ENCODE assay signal across 11 mouse cellular contexts in the genomic region with DNA sequence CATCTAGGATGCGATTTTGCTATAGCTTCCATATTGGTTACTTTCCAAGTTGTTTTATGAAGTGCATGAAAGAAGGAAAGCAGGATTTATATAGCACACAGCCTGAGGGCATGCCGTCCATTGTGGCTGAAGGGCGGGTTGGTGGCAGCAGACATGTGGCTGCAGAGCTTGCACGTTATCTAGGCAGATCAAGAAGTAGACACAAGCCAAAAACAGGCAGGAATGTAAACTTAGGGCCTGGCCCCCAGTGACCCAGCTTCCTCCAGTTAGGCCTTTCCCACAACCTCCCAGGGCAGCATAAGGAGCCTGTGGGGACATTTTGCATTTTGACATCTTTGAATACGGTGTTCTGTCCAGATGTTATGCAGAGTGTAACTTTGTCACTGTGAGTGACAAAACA. TPM values are rescaled to one million over a fixed set of nuclear protein-coding genes. Genes with fewer than 3 reads are reported as not detected.
DNase-seq lines count a peak whose midpoint lies in the region; ATAC-seq and TF ChIP-seq lines count a peak whose summit lies in the region.
"Had no signal": no experiment of that assay in that cellular context is flagged by ENCODE, and none has a peak within 500 bp of the region (broad histone marks: within the 10 kb centered on the region; RNA-seq: fewer than 3 reads in every experiment).

No protein-coding gene starts in this region.

- intact Hi-C loops in left cerebral cortex, adult 2 months (cut with DNase I): no loop called here
- intact Hi-C loops in left cerebral cortex, postnatal 14 days (cut with DNase I): no loop called here

- H3K9ac ChIP-seq in embryonic facial prominence, embryonic 12.5 days: no peak overlapping the region
- H3K9ac ChIP-seq in forebrain, embryonic 11.5 days (ENCODE audit: low read length): no peak overlapping the region
- no peak overlapping the region for H3K9ac ChIP-seq in intestine, postnatal 0 days (ENCODE audit: low read depth, low read length)
- H3K9ac ChIP-seq: heart, embryonic 15.5 days; stomach, embryonic 15.5 days had no signal

- no peak for TF ChIP-seq CTCF in left cerebral cortex, adult 2 months (IDR thresholded peaks at IDR 0.05)
- TF ChIP-seq CTCF in intestine, postnatal 0 days (IDR thresholded peaks at IDR 0.05; ENCODE audit: low read depth): no peak

- H3K27ac ChIP-seq in left cerebral cortex, adult 2 months: peak overlapping the region; percentile 0
- H3K27ac ChIP-seq in embryonic facial prominence, embryonic 12.5 days: 0 out of 2 replicates have a peak overlapping the region, but pooled peaks have one; percentile 3
- H3K27ac ChIP-seq in forebrain, embryonic 11.5 days (ENCODE audit: low read depth, low read length): no peak overlapping the region
- no peak overlapping the region for H3K27ac ChIP-seq in intestine, postnatal 0 days (ENCODE audit: low read depth, low read length)
- H3K27ac ChIP-seq: heart, embryonic 15.5 days; stomach, embryonic 15.5 days had no signal

- 0 out of 2 replicates have a peak, but pooled peaks cover under 1% of the 10 kb centered on the region for H3K36me3 ChIP-seq in embryonic facial prominence, embryonic 12.5 days
- H3K36me3 ChIP-seq in forebrain, embryonic 11.5 days (ENCODE audit: control insufficient read depth, insufficient read depth, low read length): no peaks in the 10 kb centered on the region
- no peaks in the 10 kb centered on the region for H3K36me3 ChIP-seq in intestine, postnatal 0 days (ENCODE audit: control insufficient read depth, insufficient read depth)
- H3K36me3 ChIP-seq: stomach, embryonic 15.5 days had no signal

- H3K27me3 ChIP-seq in embryonic facial prominence, embryonic 12.5 days: no peaks in the 10 kb centered on the region
- H3K27me3 ChIP-seq in forebrain, embryonic 11.5 days (ENCODE audit: control insufficient read depth, insufficient read depth, low read length): no peaks in the 10 kb centered on the region
- H3K27me3 ChIP-seq in intestine, postnatal 0 days (replicated peaks; ENCODE audit: control insufficient read depth, insufficient read depth, low read length): no peaks in the 10 kb centered on the region
- H3K27me3 ChIP-seq: heart, embryonic 15.5 days; stomach, embryonic 15.5 days had no signal

- no peak overlapping the region for H3K4me2 ChIP-seq in embryonic facial prominence, embryonic 12.5 days (replicated peaks)
- H3K4me2 ChIP-seq in forebrain, embryonic 11.5 days (ENCODE audit: low read depth, low read length, severe bottlenecking): no peak overlapping the region
- H3K4me2 ChIP-seq in intestine, postnatal 0 days (replicated peaks; ENCODE audit: low read depth): no peak overlapping the region
- H3K4me2 ChIP-seq: heart, embryonic 15.5 days; stomach, embryonic 15.5 days had no signal

- no peaks in the 10 kb centered on the region for H3K9me3 ChIP-seq in embryonic facial prominence, embryonic 12.5 days
- H3K9me3 ChIP-seq in forebrain, embryonic 11.5 days (ENCODE audit: control insufficient read depth, low read length): no peaks in the 10 kb centered on the region
- H3K9me3 ChIP-seq in intestine, postnatal 0 days (ENCODE audit: control insufficient read depth): no peaks in the 10 kb centered on the region
- H3K9me3 ChIP-seq: heart, embryonic 15.5 days; stomach, embryonic 15.5 days had no signal

- peaks cover 14% of the 10 kb centered on the region for H3K4me1 ChIP-seq in embryonic facial prominence, embryonic 12.5 days
- H3K4me1 ChIP-seq in forebrain, embryonic 11.5 days (replicated peaks; ENCODE audit: control insufficient read depth, insufficient read depth, low read length): no peaks in the 10 kb centered on the region
- no peaks in the 10 kb centered on the region for H3K4me1 ChIP-seq in intestine, postnatal 0 days (replicated peaks; ENCODE audit: control insufficient read depth, insufficient read depth, low read length)
- H3K4me1 ChIP-seq: stomach, embryonic 15.5 days had no signal

- no peak overlapping the region for H3K4me3 ChIP-seq in left cerebral cortex, adult 2 months
- no peak overlapping the region for H3K4me3 ChIP-seq in embryonic facial prominence, embryonic 12.5 days
- H3K4me3 ChIP-seq in forebrain, embryonic 11.5 days (ENCODE audit: low read depth, low read length): no peak overlapping the region
- no peak overlapping the region for H3K4me3 ChIP-seq in intestine, postnatal 0 days (ENCODE audit: low read depth, low read length)
- H3K4me3 ChIP-seq: heart, embryonic 15.5 days; stomach, embryonic 15.5 days had no signal

- no peak for ATAC-seq in embryonic facial prominence, embryonic 12.5 days (ENCODE audit: insufficient number of reproducible peaks, insufficient read depth, low FRiP score, low TSS enrichment)
- no peak for ATAC-seq in forebrain, embryonic 11.5 days (replicated peaks; ENCODE audit: low FRiP score)
- ATAC-seq in intestine, postnatal 0 days: no peak

- 39% methylated on average over 5 of the region's 5 CpGs for WGBS in embryonic facial prominence, embryonic 12.5 days
- WGBS in forebrain, embryonic 11.5 days: 72% methylated on average over 5 of the region's 5 CpGs
- WGBS in intestine, postnatal 0 days: 61% methylated on average over 5 of the region's 5 CpGs

- no peak for DNase-seq in left cerebral cortex, adult 2 months (ENCODE audit: extremely low spot score in 1 of 2, low spot score in 2 of 2)
- DNase-seq in left cerebral cortex, postnatal 14 days (ENCODE audit: low spot score in 2 of 2): no peak
- peak; percentile 25 for DNase-seq in adipocyte (ENCODE audit: low spot score)
- DNase-seq in lung, postnatal 36 days: peak; percentile 65
- no peak for DNase-seq in ovary, adult 18-20 months (ENCODE audit: low spot score)
- DNase-seq in forebrain, embryonic 11.5 days (ENCODE audit: low spot score): no peak
- DNase-seq: cerebellum, postnatal 10 days had no signal

RNA-seq across cellular contexts. Expression of a gene that starts 31.0 kb away (rescaled TPM):
- total RNA-seq in left cerebral cortex, adult 2 months (2021): 10 to 100 TPM; 52.0 to 56.5 TPM
- total RNA-seq in left cerebral cortex, postnatal 14 days (2021): 10 to 100 TPM; 51.4 to 51.7 TPM
- 19.2 and 21.1 TPM in 2 replicates for polyA plus RNA-seq in embryonic facial prominence, embryonic 12.5 days (2016; fragmentation: Nextera tagmentation; extraction: Ambion mirVana)
- 17.2 and 17.6 TPM in 2 replicates for polyA plus RNA-seq in forebrain, embryonic 11.5 days (2014; fragmentation: Nextera tagmentation; extraction: Ambion mirVana)
- polyA plus RNA-seq in intestine, postnatal 0 days (2015; fragmentation: Nextera tagmentation; extraction: Ambion mirVana): 3.6 and 3.7 TPM in 2 replicates

Comparison
In these comparisons a context has a peak if more than half of its experiments do, and no peak if none do; other contexts are left out.
1. DNase-seq: peak in adipocyte (single experiment) and lung, postnatal 36 days (single experiment); none in left cerebral cortex, adult 2 months (0 of 2), left cerebral cortex, postnatal 14 days (0 of 2), ovary, adult 18-20 months (single experiment) and forebrain, embryonic 11.5 days (single experiment).
2. H3K27ac ChIP-seq: peak in left cerebral cortex, adult 2 months (single experiment) and embryonic facial prominence, embryonic 12.5 days (single experiment); none in forebrain, embryonic 11.5 days (single experiment) and intestine, postnatal 0 days (single experiment).